Mouse (Mus musculus) C2C12 (cell line): ENCODE measurements around the gene Scnn1g. TPM values are rescaled to one million over a fixed set of nuclear protein-coding genes. Genes with fewer than 3 reads are reported as not detected.

Experiments
- H3K27me3 ChIP-seq: one replicate; pipeline ENCODE4 v1.6.1; 2011; ENCODE audit not compliant: control insufficient read depth, insufficient read depth, insufficient read length
- H3K36me3 ChIP-seq: one replicate; pipeline ENCODE4 v1.6.1; 2011; ENCODE audit not compliant: control insufficient read depth, insufficient read depth
- H3K4me3 ChIP-seq: one replicate; pipeline ENCODE4 v1.5.1; 2011; ENCODE audit warnings: mild to moderate bottlenecking, control low read depth; ENCODE audit not compliant: poor library complexity, insufficient read depth, severe bottlenecking
- H3K79me2 ChIP-seq: one replicate; pipeline ENCODE4 v1.6.1; 2011; ENCODE audit not compliant: control insufficient read depth, insufficient read depth
- H3K79me3 ChIP-seq: one replicate; pipeline ENCODE4 v1.6.1; 2011; ENCODE audit warnings: low read depth, control low read depth
- H3ac ChIP-seq: one replicate; pipeline ENCODE3; 2011; ENCODE audit warnings: low read depth; ENCODE audit not compliant: control insufficient read depth, insufficient read length
- CEBPB ChIP-seq: IDR thresholded peaks from one replicate; pipeline ENCODE4 v1.6.1; 2011; ENCODE audit warnings: low read depth, mild to moderate bottlenecking, control low read depth, moderate library complexity
- CTCF ChIP-seq: IDR thresholded peaks from one replicate; pipeline ENCODE4 v1.5.1; 2011; ENCODE audit not compliant: control insufficient read depth, insufficient read depth, insufficient read length
- FOSL1 ChIP-seq: IDR thresholded peaks from one replicate; pipeline ENCODE4 v1.8.0; 2011; ENCODE audit warnings: mild to moderate bottlenecking, low read length; ENCODE audit not compliant: poor library complexity, insufficient read depth, severe bottlenecking
- MAX ChIP-seq: IDR thresholded peaks from one replicate; pipeline ENCODE4 v1.6.1; 2011; ENCODE audit warnings: mild to moderate bottlenecking, control low read depth
- MYOD1 ChIP-seq: IDR thresholded peaks from one replicate; pipeline ENCODE4 v1.6.1; 2011; ENCODE audit warnings: low read depth; ENCODE audit not compliant: control insufficient read depth, insufficient read length
- MYOG ChIP-seq: IDR thresholded peaks from one replicate; pipeline ENCODE4 v1.6.1; 2011; ENCODE audit not compliant: control insufficient read depth, insufficient read length; ENCODE audit errors: extremely low read depth
- USF1 ChIP-seq: IDR thresholded peaks from one replicate; pipeline ENCODE4 v1.6.1; 2011; ENCODE audit warnings: low read depth, mild to moderate bottlenecking, control low read depth, moderate library complexity
- polyA plus RNA-seq: library from polyadenylated mRNA; unstranded; fragments of >200 nt; fragmentation: generic; extraction: Trizol; gene quantifications from one replicate; pipeline ENCODE4 v1.2.1, GENCODE M21; 2012; ENCODE audit warnings: missing spikeins

Gene Scnn1g
- polyA plus RNA-seq, 1 experiment = not detected

DNA sequence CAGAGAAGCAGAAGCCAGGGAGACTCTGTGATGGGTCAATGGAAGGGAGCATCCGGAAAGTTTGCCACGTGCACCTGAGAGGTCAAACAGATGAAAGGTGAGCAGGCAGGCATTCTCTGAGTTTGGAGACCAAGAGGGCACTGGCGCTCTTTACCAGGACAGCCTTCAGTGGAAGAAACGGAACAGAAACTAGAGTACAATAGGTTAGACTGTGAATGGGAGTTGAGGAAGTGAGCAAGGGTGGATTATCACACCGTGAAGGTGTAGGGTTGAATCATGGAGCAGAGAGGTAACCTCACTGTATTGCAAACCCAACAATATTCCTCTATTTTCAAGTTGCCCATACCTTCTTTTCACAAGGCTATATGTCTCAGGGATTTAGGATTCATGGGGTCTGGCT is 16.0 kb downstream of the Scnn1g start:
- TF ChIP-seq USF1 (no peak), MYOG (no peak), MAX (no peak), CTCF (no peak), CEBPB (no peak), MYOD1 (no peak), FOSL1 (no peak)
- Histone ChIP-seq H3K27me3 (no peaks in the 10 kb centered on the region), H3K79me3 (no peaks in the 10 kb centered on the region), H3K36me3 (no peaks in the 10 kb centered on the region), H3K4me3 (no peak overlapping the region), H3ac (no peak overlapping the region), H3K79me2 (no peaks in the 10 kb centered on the region)

- Histone ChIP-seq H3ac (no peak overlapping the region), H3K4me3 (no peak overlapping the region), H3K27me3 (peaks cover 5% of the 10 kb centered on the region), H3K79me2 (no peaks in the 10 kb centered on the region), H3K36me3 (no peaks in the 10 kb centered on the region), H3K79me3 (no peaks in the 10 kb centered on the region)
- no peak for TF ChIP-seq CEBPB
- no peak for TF ChIP-seq FOSL1
- TF ChIP-seq CTCF = no peak
- no peak for TF ChIP-seq MAX
- no peak for TF ChIP-seq USF1
- no peak for TF ChIP-seq MYOD1
- no peak for TF ChIP-seq MYOG
Observed at GRCm38 (mm10) chr7:121754748-121755147, 20.5 kb downstream of the Scnn1g start.

GRCm38 (mm10) chr7:121763328-121763727 is 29.0 kb downstream of the Scnn1g start:
- H3K79me2 ChIP-seq = no peaks in the 10 kb centered on the region
- no peaks in the 10 kb centered on the region for H3K36me3 ChIP-seq
- H3K79me3 ChIP-seq = no peaks in the 10 kb centered on the region
- peaks cover 4% of the 10 kb centered on the region for H3K27me3 ChIP-seq
- H3ac ChIP-seq = no peak overlapping the region
- no peak overlapping the region for H3K4me3 ChIP-seq
- no peak for TF ChIP-seq MAX
- TF ChIP-seq CEBPB = no peak
- TF ChIP-seq CTCF = no peak
- no peak for TF ChIP-seq MYOG
- TF ChIP-seq MYOD1 = no peak
- no peak for TF ChIP-seq FOSL1
- TF ChIP-seq USF1 = no peak

DNA sequence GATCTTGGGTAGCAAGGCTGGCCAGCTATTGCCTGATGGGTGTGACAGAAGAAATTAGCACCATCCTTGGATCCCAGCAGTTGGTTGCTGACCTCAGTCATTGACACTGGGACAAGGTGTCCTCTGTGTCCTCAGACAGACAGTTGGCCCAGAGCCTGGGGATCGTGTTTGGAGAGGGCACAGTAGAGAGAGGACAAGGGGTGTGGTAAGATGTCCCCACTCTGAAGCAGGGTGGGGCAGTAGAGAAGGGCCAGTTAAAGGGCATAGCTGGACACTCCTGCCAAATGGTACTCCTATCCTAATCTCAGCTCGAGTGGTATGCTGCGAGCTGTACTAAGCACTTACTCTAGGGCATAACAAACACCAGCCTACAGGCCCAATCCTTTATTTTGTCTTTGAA is 33.6 kb downstream of the Scnn1g start:
- no peaks in the 10 kb centered on the region for H3K27me3 ChIP-seq
- no peaks in the 10 kb centered on the region for H3K79me2 ChIP-seq
- H3K79me3 ChIP-seq = no peaks in the 10 kb centered on the region
- TF ChIP-seq CTCF = no peak
- TF ChIP-seq MYOG = no peak
- TF ChIP-seq CEBPB = no peak
- no peak for TF ChIP-seq MYOD1
- TF ChIP-seq FOSL1 = no peak
- no peak for TF ChIP-seq USF1
- H3K36me3 ChIP-seq = no peaks in the 10 kb centered on the region
- no peak overlapping the region for H3K4me3 ChIP-seq
- no peak overlapping the region for H3ac ChIP-seq

DNA sequence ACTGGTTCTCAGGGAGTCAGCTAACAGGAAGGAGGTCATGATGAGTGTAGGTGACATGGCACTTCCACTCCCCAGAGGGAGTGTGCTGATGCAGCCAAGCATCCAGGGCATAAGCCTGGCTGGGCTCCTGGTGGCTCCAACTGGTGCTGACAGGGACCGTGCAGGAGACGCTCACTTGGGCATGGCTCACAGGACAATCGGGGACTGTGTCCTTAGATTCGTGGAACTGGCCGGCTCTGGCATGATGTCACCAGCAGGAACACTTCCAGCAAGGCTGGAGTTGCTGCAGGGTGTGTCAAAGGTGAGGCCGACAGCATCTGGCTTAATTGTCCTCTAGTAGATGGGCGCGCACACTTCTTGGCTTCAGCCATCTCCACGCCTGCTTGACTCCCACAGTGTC is 34.7 kb downstream of the Scnn1g start:
- Histone ChIP-seq H3K79me3 (no peaks in the 10 kb centered on the region), H3ac (no peak overlapping the region), H3K4me3 (no peak overlapping the region), H3K79me2 (no peaks in the 10 kb centered on the region), H3K27me3 (no peaks in the 10 kb centered on the region), H3K36me3 (no peaks in the 10 kb centered on the region)
- TF ChIP-seq CEBPB (no peak), CTCF (no peak), FOSL1 (no peak), USF1 (no peak)

GRCm38 (mm10) chr7:121778553-121778952 is 44.3 kb downstream of the Scnn1g start:
- no peaks in the 10 kb centered on the region for H3K36me3 ChIP-seq
- H3ac ChIP-seq = no peak overlapping the region
- no peaks in the 10 kb centered on the region for H3K79me3 ChIP-seq
- no peaks in the 10 kb centered on the region for H3K79me2 ChIP-seq
- no peak overlapping the region for H3K4me3 ChIP-seq
- no peaks in the 10 kb centered on the region for H3K27me3 ChIP-seq
- no peak for TF ChIP-seq MYOD1
- TF ChIP-seq CTCF = no peak
- TF ChIP-seq USF1 = no peak
- TF ChIP-seq FOSL1 = no peak
- TF ChIP-seq CEBPB = no peak
- no peak for TF ChIP-seq MYOG
- TF ChIP-seq MAX = no peak
